Mouse (Mus musculus) forebrain, embryonic 14.5 days (tissue): ENCODE measurements around the gene Spryd7. TPM values are rescaled to one million over a fixed set of nuclear protein-coding genes. Genes with fewer than 3 reads are reported as not detected.
"Not testable (repeated sequence)": the region's sequence is repeated elsewhere in the genome, so short reads cannot be mapped to it uniquely, and the experiment has no call there.

Source experiments
- ATAC-seq: fragments of 200-750 bp; cut with Nextera tagmentation; 2 replicates; pipeline ENCODE4 v1.8.0; 2017; ENCODE audit warnings: mild to moderate bottlenecking, moderate library complexity
- DNase-seq: peaks from one replicate; pipeline ENCODE4 v3.0.0-alpha.2; 2015; ENCODE audit warnings: low spot score
- H3K27ac ChIP-seq: fragments of 300-500 bp; sonication (generic); 2 replicates; pipeline ENCODE4 v1.5.1; 2014; ENCODE audit warnings: low read depth, mild to moderate bottlenecking, control low read depth, low read length, moderate library complexity
- H3K27me3 ChIP-seq: fragments of 300-500 bp; sonication (generic); replicated peaks from 2 replicates; pipeline ENCODE4 v1.6.1; 2014; ENCODE audit warnings: low read length, control low read depth, mixed read lengths; ENCODE audit not compliant: control insufficient read depth, insufficient read depth
- H3K36me3 ChIP-seq: fragments of 300-500 bp; sonication (generic); 2 replicates; pipeline ENCODE4 v1.6.1; 2014; ENCODE audit warnings: low read length, control low read depth; ENCODE audit not compliant: control insufficient read depth, insufficient read depth
- H3K4me1 ChIP-seq: fragments of 300-500 bp; sonication (generic); 2 replicates; pipeline ENCODE4 v1.6.1; 2014; ENCODE audit warnings: antibody characterized with exemption, low read length, control low read depth; ENCODE audit not compliant: control insufficient read depth, insufficient read depth
- H3K4me2 ChIP-seq: fragments of 300-500 bp; sonication (generic); 2 replicates; pipeline ENCODE4 v1.6.1; 2014; ENCODE audit warnings: mild to moderate bottlenecking, control low read depth, low read length
- H3K4me3 ChIP-seq: fragments of 300-500 bp; sonication (generic); 2 replicates; pipeline ENCODE4 v1.5.1; 2014; ENCODE audit warnings: low read depth, low read length, control low read depth
- H3K9ac ChIP-seq: fragments of 300-500 bp; sonication (generic); 2 replicates; pipeline ENCODE4 v1.6.1; 2014; ENCODE audit warnings: mild to moderate bottlenecking, low read length, control low read depth, moderate library complexity
- H3K9me3 ChIP-seq: fragments of 300-500 bp; sonication (generic); replicated peaks from 2 replicates; pipeline ENCODE4 v1.6.1; 2016; ENCODE audit warnings: low read length, control low read depth, mixed read lengths; ENCODE audit not compliant: control insufficient read depth
- WGBS: fragments of 180-500 bp; shearing (Covaris S2); extraction: QIAGEN DNeasy Blood & Tissue Kit; methylation state at CpG from one replicate; pipeline ENCODE4 v1.1.7; 2014; 5-methylcytosine and 5-hydroxymethylcytosine counted together
- polyA plus RNA-seq: library from polyadenylated mRNA; unstranded; fragments of >200 nt; fragmentation: Nextera tagmentation; extraction: Ambion mirVana; gene quantifications from 2 replicates; pipeline ENCODE4 v1.2.1, GENCODE M21; 2014

The Spryd7 gene
- polyA plus RNA-seq, 1 experiment from 2014 or later, result 44.1 TPM

DNA sequence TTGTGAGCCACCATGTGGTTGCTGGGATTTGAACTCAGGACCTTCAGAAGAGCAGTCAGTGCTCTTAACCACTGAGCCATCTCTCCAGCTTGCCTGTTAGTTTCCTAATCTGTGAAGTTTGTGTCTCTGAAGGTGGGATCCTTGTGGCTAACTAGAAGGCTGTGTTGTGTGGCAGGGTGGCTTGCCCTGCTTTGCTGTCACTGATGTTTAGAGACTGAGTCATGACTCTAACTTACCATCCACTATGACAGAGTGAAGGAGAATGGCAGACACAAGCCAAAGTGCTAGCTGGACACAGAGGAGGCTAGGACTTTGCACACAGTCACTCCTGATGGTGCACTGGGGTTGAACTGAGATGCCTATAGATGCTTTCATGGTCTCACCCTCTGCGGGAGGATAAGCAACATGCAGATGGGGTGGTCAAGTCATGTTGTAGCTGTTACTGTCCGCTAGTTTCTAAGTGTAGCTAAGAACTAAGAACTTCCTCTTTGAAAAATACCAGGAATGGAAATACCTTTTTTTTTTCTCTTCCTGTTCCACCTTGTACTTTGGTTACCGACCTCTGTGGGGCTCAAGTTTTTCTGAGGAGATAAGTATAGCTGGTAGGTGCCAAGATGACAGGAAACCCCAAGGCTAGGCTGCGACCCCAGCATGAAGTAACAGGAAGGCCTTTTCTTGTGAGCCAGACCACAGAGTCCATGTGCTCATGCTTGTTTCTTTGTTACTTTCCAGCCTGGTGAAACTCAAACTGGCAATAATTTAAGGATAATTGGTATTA, 32.8 kb upstream of the Spryd7 start:
- H3K4me2 ChIP-seq, result no peak overlapping the region
- H3K36me3 ChIP-seq, result no peaks in the 10 kb centered on the region
- H3K27ac ChIP-seq, result no peak overlapping the region
- H3K27me3 ChIP-seq, result no peaks in the 10 kb centered on the region
- no peaks in the 10 kb centered on the region for H3K4me1 ChIP-seq
- DNase-seq (no peak), ATAC-seq (no peak)
- WGBS, result 85% methylated on average over 4 of the region's 4 CpGs
- no peak overlapping the region for H3K9ac ChIP-seq
- no peaks in the 10 kb centered on the region for H3K9me3 ChIP-seq
- H3K4me3 ChIP-seq, result no peak overlapping the region

DNA sequence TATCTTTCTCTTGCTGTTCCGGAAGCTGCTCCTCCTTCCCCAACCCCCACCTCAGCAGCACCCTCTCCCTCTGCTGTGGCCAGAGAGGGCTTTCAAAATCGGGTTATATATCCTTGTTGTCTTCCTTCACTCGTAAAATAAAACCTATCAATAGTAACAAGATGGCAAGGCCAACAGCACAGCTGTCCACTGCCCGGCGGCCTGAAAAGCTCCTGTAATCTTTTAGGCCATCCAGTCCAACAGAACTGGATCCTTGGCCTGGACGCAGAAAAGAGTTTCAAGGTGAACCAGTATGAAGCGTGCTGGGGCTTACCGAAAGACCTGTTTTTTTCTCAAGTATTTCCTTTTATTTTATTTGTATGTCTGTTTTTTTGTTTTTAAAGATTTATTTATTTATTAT, 19.3 kb upstream of the Spryd7 start:
- Histone ChIP-seq H3K4me2 (no peak overlapping the region), H3K4me3 (no peak overlapping the region), H3K36me3 (no peaks in the 10 kb centered on the region), H3K9me3 (no peaks in the 10 kb centered on the region), H3K9ac (no peak overlapping the region), H3K4me1 (no peaks in the 10 kb centered on the region), H3K27ac (no peak overlapping the region), H3K27me3 (no peaks in the 10 kb centered on the region)
- no peak for DNase-seq
- no peak for ATAC-seq
- 95% methylated on average over 8 of the region's 8 CpGs for WGBS

DNA sequence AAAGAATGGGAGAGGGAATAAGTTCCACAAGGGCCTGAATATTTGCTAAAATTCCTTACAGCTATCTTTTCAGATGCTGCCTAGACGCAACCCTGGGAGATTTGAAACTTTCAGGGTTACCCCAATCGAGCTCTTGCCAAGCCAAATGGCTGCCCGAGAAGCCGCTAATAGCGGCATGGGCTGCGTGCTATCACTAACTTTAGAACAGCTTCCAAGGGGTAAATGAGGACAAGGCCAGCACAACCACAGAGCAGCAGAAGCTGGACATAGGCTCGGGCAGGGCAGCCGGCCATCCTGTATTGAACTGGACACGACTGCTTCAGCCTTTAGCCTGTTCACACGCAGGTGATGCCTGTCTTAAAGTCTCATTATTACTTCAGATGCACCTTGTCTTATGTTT, 18.4 kb upstream of the Spryd7 start:
- Histone ChIP-seq H3K27me3 (no peaks in the 10 kb centered on the region), H3K4me1 (no peaks in the 10 kb centered on the region), H3K36me3 (no peaks in the 10 kb centered on the region), H3K9ac (no peak overlapping the region), H3K4me2 (no peak overlapping the region), H3K9me3 (no peaks in the 10 kb centered on the region), H3K27ac (no peak overlapping the region), H3K4me3 (no peak overlapping the region)
- ATAC-seq (no peak), DNase-seq (no peak)
- 93% methylated on average over 10 of the region's 10 CpGs for WGBS

DNA sequence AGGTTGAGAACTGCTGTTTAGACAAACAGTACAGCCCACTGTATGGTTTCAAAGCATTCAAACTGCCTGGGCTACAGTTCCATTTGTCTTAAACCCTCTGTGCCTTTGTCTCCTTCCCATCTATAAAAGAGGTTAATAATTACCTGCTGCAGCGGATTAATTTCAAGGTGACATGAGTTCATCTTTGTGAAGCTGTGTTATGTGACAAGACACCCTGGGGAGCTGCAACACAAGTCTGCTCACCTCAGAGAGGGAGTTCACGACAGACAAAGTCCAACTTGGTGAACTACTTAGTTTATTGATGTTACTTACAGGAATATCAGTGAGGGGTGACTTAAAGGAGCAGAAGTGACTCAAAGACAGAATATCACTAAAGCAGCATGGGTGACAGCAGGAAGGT, 15.4 kb upstream of the Spryd7 start:
- no peaks in the 10 kb centered on the region for H3K36me3 ChIP-seq
- no peak overlapping the region for H3K9ac ChIP-seq
- ATAC-seq, result no peak
- 66% methylated on average over 2 of the region's 2 CpGs for WGBS
- H3K4me3 ChIP-seq, result no peak overlapping the region
- H3K9me3 ChIP-seq, result no peaks in the 10 kb centered on the region
- no peaks in the 10 kb centered on the region for H3K27me3 ChIP-seq
- no peak overlapping the region for H3K4me2 ChIP-seq
- no peaks in the 10 kb centered on the region for H3K4me1 ChIP-seq
- DNase-seq, result no peak
- no peak overlapping the region for H3K27ac ChIP-seq

DNA sequence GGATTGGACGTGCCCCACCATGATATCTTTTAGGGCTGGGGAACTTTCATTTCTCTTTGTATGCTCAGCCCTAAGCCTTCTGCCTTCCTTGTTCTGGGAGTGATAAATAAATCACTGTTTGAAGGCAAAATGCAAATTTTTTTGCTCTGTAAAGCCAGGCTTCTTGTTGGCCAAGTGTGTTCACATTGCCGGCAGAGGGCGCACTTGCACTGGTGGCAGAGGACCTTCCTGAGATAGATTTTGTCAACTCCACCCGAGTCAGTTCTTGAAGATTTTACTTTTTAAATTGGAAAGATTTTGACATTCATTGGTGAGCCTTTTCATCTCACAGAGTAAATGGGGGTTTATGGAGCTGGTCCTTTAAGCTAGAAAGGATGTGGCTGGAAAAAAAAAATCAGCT, 14.7 kb upstream of the Spryd7 start:
- DNase-seq (peak; percentile 90), ATAC-seq (no peak)
- WGBS, result 16% methylated on average over 4 of the region's 4 CpGs
- no peaks in the 10 kb centered on the region for H3K36me3 ChIP-seq
- H3K27me3 ChIP-seq, result no peaks in the 10 kb centered on the region
- no peak overlapping the region for H3K27ac ChIP-seq
- no peak overlapping the region for H3K9ac ChIP-seq
- H3K4me1 ChIP-seq, result no peaks in the 10 kb centered on the region
- H3K9me3 ChIP-seq, result no peaks in the 10 kb centered on the region
- H3K4me3 ChIP-seq, result no peak overlapping the region
- no peak overlapping the region for H3K4me2 ChIP-seq

DNA sequence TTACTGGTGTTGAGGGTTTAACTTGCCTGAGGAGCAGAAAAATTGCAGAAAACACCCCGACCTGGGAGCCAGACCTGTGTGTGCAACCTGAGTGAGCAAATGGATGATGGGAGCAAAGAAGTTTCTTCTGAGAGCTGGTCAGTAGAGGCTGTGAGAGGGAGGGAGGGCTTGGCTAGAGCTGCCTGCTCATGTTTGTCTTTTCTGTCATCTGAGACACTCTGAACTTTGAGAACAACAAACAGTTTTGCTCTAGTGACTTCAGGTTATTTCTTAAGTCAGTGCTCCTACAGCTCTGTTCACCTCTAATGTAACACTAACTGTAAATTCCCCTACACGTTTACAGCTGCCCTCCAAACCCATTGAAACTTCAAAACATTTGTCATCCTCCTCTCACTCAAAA, 12.7 kb upstream of the Spryd7 start:
- Histone ChIP-seq H3K27ac (no peak overlapping the region), H3K4me1 (no peaks in the 10 kb centered on the region), H3K27me3 (no peaks in the 10 kb centered on the region), H3K36me3 (no peaks in the 10 kb centered on the region), H3K9me3 (no peaks in the 10 kb centered on the region), H3K9ac (no peak overlapping the region), H3K4me3 (no peak overlapping the region), H3K4me2 (no peak overlapping the region)
- ATAC-seq, result no peak
- 69% methylated on average over 2 of the region's 2 CpGs for WGBS
- DNase-seq, result no peak

DNA sequence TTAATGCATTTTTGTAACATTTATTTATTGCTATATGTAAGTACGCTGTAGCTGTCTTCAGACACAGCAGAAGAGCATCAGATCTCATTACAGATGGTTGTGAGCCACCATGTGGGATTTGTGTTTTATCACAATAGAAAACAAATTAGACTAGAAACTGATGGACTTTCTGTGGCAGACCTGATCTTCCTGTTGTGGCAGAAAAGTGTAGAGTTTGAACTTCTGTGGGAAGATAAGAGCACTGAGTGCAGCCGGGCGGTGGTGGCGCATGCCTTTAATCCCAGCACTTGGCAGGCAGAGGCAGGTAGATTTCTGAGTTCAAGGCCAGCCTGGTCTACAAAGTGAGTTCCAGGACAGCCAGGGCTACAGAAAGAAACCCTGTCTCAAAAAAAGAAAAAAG, 9.5 kb upstream of the Spryd7 start:
- not testable (repeated sequence) for H3K4me1 ChIP-seq, H3K27me3 ChIP-seq, H3K36me3 ChIP-seq, DNase-seq, H3K4me3 ChIP-seq, H3K9me3 ChIP-seq, H3K27ac ChIP-seq, ATAC-seq, H3K4me2 ChIP-seq, H3K9ac ChIP-seq
- WGBS, result 92% methylated on average over 4 of the region's 4 CpGs

DNA sequence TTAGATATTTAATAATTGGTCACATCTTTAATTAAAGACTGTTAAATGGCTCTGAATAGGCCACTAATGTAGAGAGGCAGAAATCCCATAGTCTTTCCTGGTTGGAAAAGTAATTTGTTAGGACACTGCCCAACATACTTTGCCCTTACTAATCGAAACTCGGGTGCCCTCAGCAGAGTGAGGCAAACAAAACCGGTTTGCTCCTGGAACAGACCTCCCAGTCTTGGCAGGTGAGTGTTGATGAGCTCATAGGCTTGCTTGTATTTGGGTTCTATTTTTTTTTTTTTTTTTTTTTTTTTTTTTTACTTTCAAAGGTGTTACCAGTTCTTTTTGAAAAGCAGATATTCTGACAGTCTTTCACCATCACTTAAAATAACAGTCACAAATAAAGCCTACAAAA, 3.2 kb upstream of the Spryd7 start:
- no peak overlapping the region for H3K9ac ChIP-seq
- ATAC-seq, result no peak
- 71% methylated on average over 3 of the region's 3 CpGs for WGBS

DNA sequence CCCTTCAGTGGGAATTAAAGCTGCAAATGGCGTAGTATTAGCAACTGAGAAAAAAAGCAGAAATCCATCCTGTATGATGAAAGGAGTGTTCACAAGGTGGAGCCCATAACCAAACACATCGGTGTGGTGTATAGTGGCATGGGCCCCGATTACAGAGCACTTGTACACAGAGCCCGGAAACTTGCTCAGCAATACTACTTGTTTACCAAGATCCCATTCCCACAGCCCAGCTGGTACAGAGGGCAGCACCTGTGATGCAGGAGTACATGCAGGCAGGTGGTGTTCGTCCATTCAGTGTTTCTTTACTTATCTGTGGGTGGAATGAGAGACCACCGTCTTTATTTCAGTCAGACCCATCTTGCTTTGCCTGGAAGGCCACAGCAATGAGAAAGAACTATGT, 2.2 kb upstream of the Spryd7 start:
- Histone ChIP-seq H3K27ac (no peak overlapping the region), H3K9me3 (no peaks in the 10 kb centered on the region), H3K9ac (no peak overlapping the region), H3K27me3 (no peaks in the 10 kb centered on the region), H3K4me1 (peaks cover 3% of the 10 kb centered on the region), H3K4me2 (no peak overlapping the region), H3K36me3 (no peaks in the 10 kb centered on the region), H3K4me3 (no peak overlapping the region)
- ATAC-seq (no peak), DNase-seq (no peak)
- 89% methylated on average over 6 of the region's 6 CpGs for WGBS

More for the DNA sequence above, 3.2 kb upstream of the Spryd7 start:
- H3K4me1 ChIP-seq, result peaks cover 3% of the 10 kb centered on the region
- H3K4me3 ChIP-seq, result no peak overlapping the region
- H3K9me3 ChIP-seq, result no peaks in the 10 kb centered on the region
- no peaks in the 10 kb centered on the region for H3K27me3 ChIP-seq
- no peaks in the 10 kb centered on the region for H3K36me3 ChIP-seq
- no peak overlapping the region for H3K27ac ChIP-seq
- no peak for DNase-seq
- H3K4me2 ChIP-seq, result no peak overlapping the region
